Mouse (Mus musculus) forebrain, embryonic 14.5 days (tissue): Measurements from ENCODE around the gene Dmwd. TPM values are rescaled to one million over a fixed set of nuclear protein-coding genes. Genes with fewer than 3 reads are reported as not detected.
A peak's percentile ranks its signal among the peaks of the same experiment; 100 is the strongest.

Experiments
- ATAC-seq: fragments of 200-750 bp; cut with Nextera tagmentation; 2 replicates; pipeline ENCODE4 v1.8.0; 2017; ENCODE audit warnings: mild to moderate bottlenecking, moderate library complexity
- DNase-seq: peaks from one replicate; pipeline ENCODE4 v3.0.0-alpha.2; 2015; ENCODE audit warnings: low spot score
- H3K27ac ChIP-seq: fragments of 300-500 bp; sonication (generic); 2 replicates; pipeline ENCODE4 v1.5.1; 2014; ENCODE audit warnings: low read depth, mild to moderate bottlenecking, control low read depth, low read length, moderate library complexity
- H3K27me3 ChIP-seq: fragments of 300-500 bp; sonication (generic); replicated peaks from 2 replicates; pipeline ENCODE4 v1.6.1; 2014; ENCODE audit warnings: low read length, control low read depth, mixed read lengths; ENCODE audit not compliant: control insufficient read depth, insufficient read depth
- H3K36me3 ChIP-seq: fragments of 300-500 bp; sonication (generic); 2 replicates; pipeline ENCODE4 v1.6.1; 2014; ENCODE audit warnings: low read length, control low read depth; ENCODE audit not compliant: control insufficient read depth, insufficient read depth
- H3K4me1 ChIP-seq: fragments of 300-500 bp; sonication (generic); 2 replicates; pipeline ENCODE4 v1.6.1; 2014; ENCODE audit warnings: antibody characterized with exemption, low read length, control low read depth; ENCODE audit not compliant: control insufficient read depth, insufficient read depth
- H3K4me2 ChIP-seq: fragments of 300-500 bp; sonication (generic); 2 replicates; pipeline ENCODE4 v1.6.1; 2014; ENCODE audit warnings: mild to moderate bottlenecking, control low read depth, low read length
- H3K4me3 ChIP-seq: fragments of 300-500 bp; sonication (generic); 2 replicates; pipeline ENCODE4 v1.5.1; 2014; ENCODE audit warnings: low read depth, low read length, control low read depth
- H3K9ac ChIP-seq: fragments of 300-500 bp; sonication (generic); 2 replicates; pipeline ENCODE4 v1.6.1; 2014; ENCODE audit warnings: mild to moderate bottlenecking, low read length, control low read depth, moderate library complexity
- H3K9me3 ChIP-seq: fragments of 300-500 bp; sonication (generic); replicated peaks from 2 replicates; pipeline ENCODE4 v1.6.1; 2016; ENCODE audit warnings: low read length, control low read depth, mixed read lengths; ENCODE audit not compliant: control insufficient read depth
- WGBS: fragments of 180-500 bp; shearing (Covaris S2); extraction: QIAGEN DNeasy Blood & Tissue Kit; methylation state at CpG from one replicate; pipeline ENCODE4 v1.1.7; 2014; 5-methylcytosine and 5-hydroxymethylcytosine counted together
- polyA plus RNA-seq: library from polyadenylated mRNA; unstranded; fragments of >200 nt; fragmentation: Nextera tagmentation; extraction: Ambion mirVana; gene quantifications from 2 replicates; pipeline ENCODE4 v1.2.1, GENCODE M21; 2014

Gene Dmwd
- polyA plus RNA-seq, 1 experiment from 2014 or later: 29.1 TPM

DNA sequence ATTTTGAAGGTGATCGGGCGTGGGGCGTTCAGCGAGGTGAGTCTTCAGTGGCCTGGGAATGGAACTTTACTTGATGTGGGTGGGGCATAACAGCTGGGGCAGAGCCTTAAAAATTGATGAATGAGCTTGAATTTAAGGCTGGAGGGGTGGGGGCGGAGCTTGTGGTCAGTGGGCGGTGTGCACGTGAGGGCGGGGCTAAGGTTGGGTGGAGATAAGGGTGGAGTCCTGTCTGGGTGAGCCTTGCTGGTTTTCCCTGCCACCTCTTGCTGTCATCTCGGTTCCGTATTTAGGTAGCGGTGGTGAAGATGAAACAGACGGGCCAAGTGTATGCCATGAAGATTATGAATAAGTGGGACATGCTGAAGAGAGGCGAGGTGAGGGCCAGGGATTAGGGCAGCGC, 10.0 kb downstream of the Dmwd start:
- WGBS: 13% methylated on average over 14 of the region's 14 CpGs
- DNase-seq (no peak), ATAC-seq (no peak)
- Histone ChIP-seq H3K4me3 (no peak overlapping the region), H3K27ac (no peak overlapping the region), H3K9me3 (no peaks in the 10 kb centered on the region), H3K9ac (no peak overlapping the region), H3K4me2 (no peak overlapping the region), H3K27me3 (no peaks in the 10 kb centered on the region), H3K36me3 (peaks cover 73% of the 10 kb centered on the region), H3K4me1 (no peaks in the 10 kb centered on the region)

DNA sequence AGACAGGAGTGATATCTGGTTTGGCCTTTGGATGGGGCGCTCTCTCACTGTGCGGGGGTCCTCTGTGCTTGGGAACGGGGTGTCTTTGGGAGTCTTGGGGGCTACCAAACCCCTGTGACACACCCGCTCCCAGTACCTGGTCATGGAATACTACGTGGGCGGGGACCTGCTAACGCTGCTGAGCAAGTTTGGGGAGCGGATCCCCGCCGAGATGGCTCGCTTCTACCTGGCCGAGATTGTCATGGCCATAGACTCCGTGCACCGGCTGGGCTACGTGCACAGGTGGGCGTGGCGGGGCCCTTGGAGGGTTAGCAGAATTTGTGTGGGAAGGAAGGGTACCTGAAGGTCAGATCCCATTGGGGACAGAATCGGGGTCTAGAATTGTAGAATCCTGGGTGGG, 10.7 kb downstream of the Dmwd start:
- DNase-seq (no peak), ATAC-seq (no peak)
- Histone ChIP-seq H3K9ac (no peak overlapping the region), H3K4me3 (no peak overlapping the region), H3K27ac (no peak overlapping the region), H3K4me1 (no peaks in the 10 kb centered on the region), H3K9me3 (no peaks in the 10 kb centered on the region), H3K27me3 (no peaks in the 10 kb centered on the region), H3K4me2 (no peak overlapping the region), H3K36me3 (peaks cover 72% of the 10 kb centered on the region)
- WGBS: 61% methylated on average over 18 of the region's 18 CpGs

DNA sequence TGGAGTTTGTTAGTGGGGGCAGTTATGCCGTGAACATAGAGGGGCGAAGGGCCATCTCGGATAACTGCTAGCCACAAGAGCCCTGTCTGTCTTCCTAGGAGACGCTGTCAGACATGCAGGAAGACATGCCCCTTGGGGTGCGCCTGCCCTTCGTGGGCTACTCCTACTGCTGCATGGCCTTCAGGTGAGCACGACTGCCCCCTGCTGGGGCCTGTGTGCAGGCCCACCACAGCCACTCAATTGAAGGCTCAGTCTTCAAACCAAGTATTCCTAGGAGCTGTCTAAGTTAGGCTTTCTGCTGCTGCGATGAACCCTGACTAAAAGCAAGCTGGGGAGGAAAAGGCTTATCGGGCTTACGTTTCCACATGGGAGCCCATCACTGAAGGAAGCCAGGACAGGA, 12.8 kb downstream of the Dmwd start:
- Histone ChIP-seq H3K4me1 (peaks cover 10% of the 10 kb centered on the region; the same call in 1 of the 2 replicates), H3K9ac (no peak overlapping the region), H3K27ac (no peak overlapping the region), H3K4me2 (no peak overlapping the region), H3K4me3 (no peak overlapping the region), H3K36me3 (peaks cover 56% of the 10 kb centered on the region), H3K9me3 (no peaks in the 10 kb centered on the region), H3K27me3 (no peaks in the 10 kb centered on the region)
- DNase-seq (peak; percentile 70), ATAC-seq (no peak)
- 40% methylated on average over 10 of the region's 10 CpGs for WGBS

- H3K9ac ChIP-seq: peak overlapping the region; percentile 40; the same call in 1 of the 2 replicates
- ATAC-seq (no peak), DNase-seq (no peak)
- no peaks in the 10 kb centered on the region for H3K27me3 ChIP-seq
- H3K4me3 ChIP-seq: no peak overlapping the region
- peaks cover 46% of the 10 kb centered on the region for H3K36me3 ChIP-seq
- no peak overlapping the region for H3K27ac ChIP-seq
- no peaks in the 10 kb centered on the region for H3K9me3 ChIP-seq
- 27% methylated on average over 16 of the region's 17 CpGs for WGBS
- H3K4me2 ChIP-seq: peak overlapping the region; percentile 98; the same call in 1 of the 2 replicates
- peaks cover 19% of the 10 kb centered on the region for H3K4me1 ChIP-seq
Observed at GRCm38 (mm10) chr7:19091913-19092312, 15.9 kb downstream of the Dmwd start.

GRCm38 (mm10) chr7:19092381-19093173, 16.6 kb downstream of the Dmwd start:
- 3% methylated on average over 38 of the region's 38 CpGs for WGBS
- Histone ChIP-seq H3K36me3 (peaks cover 40% of the 10 kb centered on the region), H3K27me3 (no peaks in the 10 kb centered on the region), H3K9me3 (no peaks in the 10 kb centered on the region), H3K27ac (peak overlapping the region; percentile 60), H3K4me1 (peaks cover 19% of the 10 kb centered on the region), H3K4me2 (peak overlapping the region; percentile 98), H3K4me3 (peak overlapping the region; percentile 56), H3K9ac (peak overlapping the region; percentile 40; the same call in 1 of the 2 replicates)
- ATAC-seq (peak; percentile 61), DNase-seq (peak; percentile 75)

- 2% methylated on average over 12 of the region's 15 CpGs for WGBS
- H3K27ac ChIP-seq: peak overlapping the region; percentile 60; the same call in 1 of the 2 replicates
- H3K4me3 ChIP-seq: peak overlapping the region; percentile 56
- H3K27me3 ChIP-seq: no peaks in the 10 kb centered on the region
- peaks cover 34% of the 10 kb centered on the region for H3K36me3 ChIP-seq
- no peaks in the 10 kb centered on the region for H3K9me3 ChIP-seq
- H3K9ac ChIP-seq: peak overlapping the region; percentile 25; the same call in 1 of the 2 replicates
- H3K4me1 ChIP-seq: peaks cover 19% of the 10 kb centered on the region
- ATAC-seq: peak; percentile 56
- peak; percentile 67 for DNase-seq
- peak overlapping the region; percentile 98 for H3K4me2 ChIP-seq
Observed at GRCm38 (mm10) chr7:19093174-19093521, 17.1 kb downstream of the Dmwd start.

GRCm38 (mm10) chr7:19093537-19094385, 17.7 kb downstream of the Dmwd start:
- under 1% methylated on average over 45 of the region's 45 CpGs for WGBS
- H3K27ac ChIP-seq: peak overlapping the region; percentile 84
- H3K4me3 ChIP-seq: peak overlapping the region; percentile 56
- H3K36me3 ChIP-seq: peaks cover 29% of the 10 kb centered on the region
- H3K9ac ChIP-seq: peak overlapping the region; percentile 73
- H3K9me3 ChIP-seq: no peaks in the 10 kb centered on the region
- peak overlapping the region; percentile 98 for H3K4me2 ChIP-seq
- H3K4me1 ChIP-seq: peaks cover 19% of the 10 kb centered on the region
- ATAC-seq (peak; percentile 79), DNase-seq (peak; percentile 95)
- no peaks in the 10 kb centered on the region for H3K27me3 ChIP-seq

DNA sequence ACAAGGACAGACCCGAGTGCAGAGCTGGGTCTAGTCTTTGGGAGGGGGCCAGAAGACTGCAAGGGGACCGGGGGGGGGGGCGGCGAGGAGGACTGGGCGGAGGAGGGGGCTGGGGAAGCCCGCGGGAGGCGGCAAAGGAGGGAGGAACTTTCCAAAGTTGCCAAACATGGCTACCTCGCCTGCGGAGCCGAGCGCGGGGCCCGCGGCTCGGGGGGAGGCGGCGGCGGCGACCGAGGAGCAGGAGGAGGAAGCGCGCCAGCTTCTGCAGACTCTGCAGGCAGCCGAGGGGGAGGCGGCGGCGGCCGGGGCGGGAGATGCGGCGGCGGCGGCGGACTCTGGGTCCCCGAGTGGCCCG, 18.4 kb downstream of the Dmwd start, which contains the start of gene Six5:
Six5 (plus strand) TSS at position 124 of the 355 bp plus-strand sequence.
- peak; percentile 11 for ATAC-seq
- Histone ChIP-seq H3K9me3 (no peaks in the 10 kb centered on the region), H3K27ac (peak within 1 kb of the TSS; percentile 84), H3K4me1 (peaks cover 19% of the 10 kb centered on the region), H3K36me3 (peaks cover 24% of the 10 kb centered on the region), H3K27me3 (no peaks in the 10 kb centered on the region), H3K4me3 (peak within 1 kb of the TSS; percentile 56), H3K4me2 (peak within 1 kb of the TSS; percentile 98), H3K9ac (peak within 1 kb of the TSS; percentile 73)
- DNase-seq: no peak
- WGBS: 2% methylated on average over 23 of the region's 36 CpGs
